27 mouse cellular contexts compared by ENCODE assay signal in genomic region chr13:102434372-102434954, GRCm38 (mm10).
DNase-seq lines count a peak whose midpoint lies in the region; ATAC-seq and TF ChIP-seq lines count a peak whose summit lies in the region.
"Had no signal": no experiment of that assay in that cellular context is flagged by ENCODE, and none has a peak within 500 bp of the region (broad histone marks: within the 10 kb centered on the region; RNA-seq: fewer than 3 reads in every experiment).

No protein-coding gene starts in this region.

- no peaks in the 10 kb centered on the region for H3K9me3 ChIP-seq in kidney, postnatal 0 days (replicated peaks; ENCODE audit: low read length)
- no peaks in the 10 kb centered on the region for H3K9me3 ChIP-seq in stomach, embryonic 15.5 days
- no peaks in the 10 kb centered on the region for H3K9me3 ChIP-seq in stomach, postnatal 0 days (ENCODE audit: control insufficient read depth, low read length)
- H3K9me3 ChIP-seq in limb, embryonic 10.5 days (replicated peaks), result no peaks in the 10 kb centered on the region
- H3K9me3 ChIP-seq: embryonic facial prominence, embryonic 12.5 days; hindbrain, embryonic 10.5 days; hindbrain, embryonic 15.5 days; limb, embryonic 12.5 days; liver, embryonic 15.5 days; megakaryocyte, embryonic 14.5 days; midbrain, embryonic 13.5 days had no signal

- no peak for TF ChIP-seq EP300 in stomach, postnatal 0 days (optimal IDR thresholded peaks at IDR 0.05)

- no peak overlapping the region for H3K4me3 ChIP-seq in kidney, adult 2 months (ENCODE audit: insufficient read depth, low read depth, low read length)
- H3K4me3 ChIP-seq in kidney, postnatal 0 days (replicated peaks; ENCODE audit: low read depth, low read length), result no peak overlapping the region
- H3K4me3 ChIP-seq in stomach, embryonic 15.5 days (replicated peaks), result no peak overlapping the region
- H3K4me3 ChIP-seq in stomach, postnatal 0 days (ENCODE audit: low read depth, low read length), result no peak overlapping the region
- H3K4me3 ChIP-seq in limb, embryonic 10.5 days, result no peak overlapping the region
- H3K4me3 ChIP-seq: embryonic facial prominence, embryonic 12.5 days; hindbrain, embryonic 10.5 days; hindbrain, embryonic 15.5 days; limb, embryonic 12.5 days; liver, embryonic 15.5 days; megakaryocyte, embryonic 14.5 days; midbrain, embryonic 13.5 days had no signal

- TF ChIP-seq POLR2A in kidney, adult 2 months (IDR thresholded peaks at IDR 0.05; ENCODE audit: low read depth, low read length), result no peak

- H3K27ac ChIP-seq in kidney, adult 2 months (ENCODE audit: insufficient read depth, low read depth, low read length), result peak overlapping the region; percentile 31; the same call in 1 of the 2 replicates
- peak overlapping the region; percentile 42; the same call in 1 of the 2 replicates for H3K27ac ChIP-seq in kidney, postnatal 0 days
- peak overlapping the region; percentile 3; the same call in 1 of the 2 replicates for H3K27ac ChIP-seq in stomach, embryonic 15.5 days
- no peak overlapping the region for H3K27ac ChIP-seq in stomach, postnatal 0 days (replicated peaks)
- no peak overlapping the region for H3K27ac ChIP-seq in limb, embryonic 10.5 days
- H3K27ac ChIP-seq: embryonic facial prominence, embryonic 12.5 days; hindbrain, embryonic 10.5 days; hindbrain, embryonic 15.5 days; limb, embryonic 12.5 days; liver, embryonic 15.5 days; midbrain, embryonic 13.5 days had no signal

- no peak overlapping the region for H3K4me2 ChIP-seq in kidney, postnatal 0 days (ENCODE audit: low read length)
- H3K4me2 ChIP-seq in stomach, embryonic 15.5 days, result no peak overlapping the region
- no peak overlapping the region for H3K4me2 ChIP-seq in stomach, postnatal 0 days (replicated peaks; ENCODE audit: low read depth)
- H3K4me2 ChIP-seq: embryonic facial prominence, embryonic 12.5 days; hindbrain, embryonic 15.5 days; limb, embryonic 12.5 days; liver, embryonic 15.5 days; midbrain, embryonic 13.5 days had no signal

- H3K36me3 ChIP-seq in kidney, adult 2 months (ENCODE audit: control insufficient read depth, insufficient read depth, low read length), result no peaks in the 10 kb centered on the region
- no peaks in the 10 kb centered on the region for H3K36me3 ChIP-seq in kidney, postnatal 0 days (ENCODE audit: insufficient read depth, low read length)
- no peaks in the 10 kb centered on the region for H3K36me3 ChIP-seq in stomach, embryonic 15.5 days
- no peaks in the 10 kb centered on the region for H3K36me3 ChIP-seq in stomach, postnatal 0 days (ENCODE audit: control insufficient read depth, insufficient read depth, low read length)
- H3K36me3 ChIP-seq in limb, embryonic 10.5 days, result no peaks in the 10 kb centered on the region
- H3K36me3 ChIP-seq: embryonic facial prominence, embryonic 12.5 days; hindbrain, embryonic 10.5 days; hindbrain, embryonic 15.5 days; limb, embryonic 12.5 days; liver, embryonic 15.5 days; midbrain, embryonic 13.5 days had no signal

- peak; percentile 23 for DNase-seq in kidney, adult 2 months
- DNase-seq in kidney, adult 11 months, result no peak
- peak; percentile 68 for DNase-seq in kidney, postnatal 0 days (ENCODE audit: low spot score)
- DNase-seq in kidney, adult 18-20 months, result no peak
- DNase-seq in stomach, postnatal 0 days (ENCODE audit: low spot score), result no peak
- DNase-seq in limb, embryonic 10.5 days (ENCODE audit: low spot score), result no peak
- DNase-seq: adrenal gland, postnatal 25 days; cerebellum, adult 11-12 months; cerebellum, adult 9-11 months; embryo, embryonic 11 days; gastrocnemius, postnatal 14 days; heart, postnatal 14 days; lung, postnatal 4 days; retina, postnatal 1 day; right cerebral cortex, postnatal 14 days; thymus, postnatal 14 days had no signal

- 44% methylated on average over 3 of the region's 3 CpGs for WGBS in kidney, adult 2 months
- 34% methylated on average over 3 of the region's 3 CpGs for WGBS in kidney, postnatal 0 days
- 32% methylated on average over 3 of the region's 3 CpGs for WGBS in stomach, embryonic 15.5 days
- WGBS in stomach, postnatal 0 days, result 35% methylated on average over 3 of the region's 3 CpGs
- WGBS in limb, embryonic 10.5 days, result 49% methylated on average over 3 of the region's 3 CpGs

- H3K27me3 ChIP-seq in kidney, adult 2 months (replicated peaks; ENCODE audit: control insufficient read depth, insufficient read depth, low read length), result no peaks in the 10 kb centered on the region
- H3K27me3 ChIP-seq in kidney, postnatal 0 days (ENCODE audit: insufficient read depth, low read length), result no peaks in the 10 kb centered on the region
- H3K27me3 ChIP-seq in stomach, embryonic 15.5 days (replicated peaks), result no peaks in the 10 kb centered on the region
- no peaks in the 10 kb centered on the region for H3K27me3 ChIP-seq in stomach, postnatal 0 days (ENCODE audit: control insufficient read depth, insufficient read depth, low read length)
- no peaks in the 10 kb centered on the region for H3K27me3 ChIP-seq in limb, embryonic 10.5 days (ENCODE audit: low read depth, poor library complexity, severe bottlenecking)
- H3K27me3 ChIP-seq: embryonic facial prominence, embryonic 12.5 days; hindbrain, embryonic 15.5 days; limb, embryonic 12.5 days; liver, embryonic 15.5 days; midbrain, embryonic 13.5 days had no signal

- H3K4me1 ChIP-seq in kidney, adult 2 months (ENCODE audit: control insufficient read depth, insufficient read depth, low read length), result no peaks in the 10 kb centered on the region; the same call in 1 of the 2 replicates
- H3K4me1 ChIP-seq in kidney, postnatal 0 days (replicated peaks; ENCODE audit: insufficient read depth, low read length), result peaks cover 9% of the 10 kb centered on the region; the same call in 1 of the 2 replicates
- H3K4me1 ChIP-seq in stomach, embryonic 15.5 days, result peaks cover 2% of the 10 kb centered on the region; the same call in 1 of the 2 replicates
- H3K4me1 ChIP-seq in stomach, postnatal 0 days (replicated peaks; ENCODE audit: control insufficient read depth, insufficient read depth), result no peaks in the 10 kb centered on the region; the same call in 1 of the 2 replicates
- peaks cover 4% of the 10 kb centered on the region; the same call in 1 of the 2 replicates for H3K4me1 ChIP-seq in limb, embryonic 10.5 days
- H3K4me1 ChIP-seq: embryonic facial prominence, embryonic 12.5 days; hindbrain, embryonic 10.5 days; hindbrain, embryonic 15.5 days; limb, embryonic 12.5 days; liver, embryonic 15.5 days; megakaryocyte, embryonic 14.5 days; midbrain, embryonic 13.5 days had no signal

- H3K9ac ChIP-seq in kidney, postnatal 0 days (ENCODE audit: low read depth, low read length), result no peak overlapping the region
- no peak overlapping the region for H3K9ac ChIP-seq in stomach, embryonic 15.5 days
- no peak overlapping the region for H3K9ac ChIP-seq in stomach, postnatal 0 days (ENCODE audit: low read length)
- H3K9ac ChIP-seq: embryonic facial prominence, embryonic 12.5 days; hindbrain, embryonic 15.5 days; limb, embryonic 12.5 days; liver, embryonic 15.5 days; midbrain, embryonic 13.5 days had no signal

- TF ChIP-seq CTCF in kidney, adult 2 months (conservative IDR thresholded peaks at IDR 0.05; ENCODE audit: insufficient read depth, insufficient read length, low read depth, low read length), result no peak
- TF ChIP-seq CTCF in kidney, postnatal 0 days (IDR thresholded peaks at IDR 0.05; ENCODE audit: low read depth), result no peak
- no peak for TF ChIP-seq CTCF in stomach, postnatal 0 days (IDR thresholded peaks at IDR 0.05; ENCODE audit: low read depth)

- no peak for ATAC-seq in kidney, postnatal 0 days (replicated peaks; ENCODE audit: low FRiP score, low read depth)
- no peak for ATAC-seq in stomach, embryonic 15.5 days (ENCODE audit: insufficient read depth, low FRiP score, low read depth)
- no peak for ATAC-seq in stomach, postnatal 0 days (ENCODE audit: low FRiP score, low TSS enrichment)
- ATAC-seq in megakaryocyte-erythroid progenitor cell, adult 5-6 weeks (replicated peaks; ENCODE audit: low FRiP score, low TSS enrichment, poor library complexity, severe bottlenecking), result no peak
- ATAC-seq: forebrain, embryonic 14.5 days; inflammation-experienced regulatory T-cells, adult 6 months; midbrain, embryonic 13.5 days had no signal

Comparison
In these comparisons a context has a peak if more than half of its experiments do, and no peak if none do; other contexts are left out.
1. DNase-seq: peak in kidney, adult 2 months (single experiment) and kidney, postnatal 0 days (single experiment); none in kidney, adult 11 months (single experiment), kidney, adult 18-20 months (single experiment), stomach, postnatal 0 days (single experiment) and limb, embryonic 10.5 days (single experiment).
2. H3K27ac ChIP-seq: peak in kidney, adult 2 months (single experiment), kidney, postnatal 0 days (single experiment) and stomach, embryonic 15.5 days (single experiment); none in stomach, postnatal 0 days (single experiment) and limb, embryonic 10.5 days (single experiment).